Mouse (Mus musculus) Patski (cell line): ENCODE measurements at regions not wholly inside any gene's neighbourhood (a gene's known extent, or its start where the extent isn't known, plus 50 kb on each side); places are given as distances from the start of the nearest gene placed in this dataset.

Experiments
- ATAC-seq: fragments of 100-300 bp; one replicate; pipeline ENCODE4 v1.8.0; 2021
- CTCF ChIA-PET: fragments of 350-600 bp; sonication (Branson Sonifier 250); formaldehyde crosslinking; loops from one replicate; lab custom pipeline; 2022; ENCODE audit warnings: inconsistent platforms; lab: Charles Lee
- POLR2A ChIA-PET: fragments of 350-600 bp; sonication (Branson Sonifier 250); formaldehyde crosslinking; loops from one replicate; lab custom pipeline; 2022; ENCODE audit warnings: antibody characterized with exemption, inconsistent platforms; lab: Charles Lee
- DNase-seq: peaks from one replicate; pipeline ENCODE4 v3.0.0-alpha.2; 2011; ENCODE audit warnings: low read depth, low spot score
- H3K27me3 ChIP-seq: fragments of 371-371 bp; one replicate; pipeline ENCODE4 v1.5.1; 2021
- CTCF ChIP-seq: fragments of 100-300 bp; IDR thresholded peaks from one replicate; pipeline ENCODE4 v1.5.1; 2021
- in situ Hi-C: fragments of 300-500 bp; cut with MboI; formaldehyde crosslinking; loops from 3 replicates; pipeline ENCODE4 v1.11.1; 2018; ENCODE audit warnings: low pct_unique_long_range_greater_than_20kb, mixed read lengths

DNA sequence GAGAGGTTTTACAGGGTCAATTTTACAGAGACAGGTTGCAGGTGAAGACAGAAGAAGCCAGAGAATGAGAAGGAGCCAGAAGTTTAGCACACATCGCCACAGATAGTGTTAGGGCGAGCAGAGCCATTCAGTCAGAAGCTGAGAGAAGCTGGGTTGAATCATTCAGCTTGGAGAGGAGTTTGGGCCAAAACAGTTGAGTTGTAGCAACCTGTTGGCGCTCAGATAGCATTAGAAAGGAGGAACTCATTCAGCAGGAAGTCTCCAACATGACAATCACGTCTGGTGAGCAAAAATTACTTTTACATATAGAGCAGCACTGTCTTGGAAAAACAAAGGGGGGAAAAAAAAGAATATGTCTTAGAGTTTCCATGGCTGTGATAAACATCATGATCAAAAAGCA is 53.2 kb downstream of the Fam43a start:
- DNase-seq (no peak), ATAC-seq (no peak)
- in situ Hi-C loops = no loop called here
- no peak for TF ChIP-seq CTCF
- CTCF ChIA-PET = interaction anchor here (2.1 kb wide), 1 partner anchor 10 kb away, joined by 5 read pairs; no protein-coding TSS in a partner anchor
- H3K27me3 ChIP-seq = no peaks in the 10 kb centered on the region
- POLR2A ChIA-PET = no interaction called here

DNA sequence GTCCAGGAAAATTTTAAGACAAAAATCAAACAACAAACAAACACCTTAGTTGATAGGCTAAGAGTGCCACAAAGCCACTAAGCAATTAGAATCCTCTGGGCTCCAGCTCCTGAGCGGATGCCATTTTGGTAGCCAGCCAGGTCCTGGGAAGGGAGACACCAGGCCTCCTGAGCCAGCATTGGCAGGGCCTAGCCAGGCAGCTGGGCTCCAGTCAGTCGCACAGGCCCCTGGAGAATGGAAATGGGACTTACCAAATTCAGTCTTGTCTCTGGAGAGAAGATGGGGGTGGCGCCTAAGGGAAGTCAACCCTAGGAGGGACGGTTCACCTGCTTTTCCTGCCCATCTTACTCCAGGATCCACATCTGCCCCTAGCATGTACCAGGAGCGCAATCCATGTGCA is 54.3 kb downstream of the Fam43a start:
- no peak for TF ChIP-seq CTCF
- ChIA-PET POLR2A (no interaction called here), CTCF (interaction anchor here (2.1 kb wide), 1 partner anchor 9 kb away, joined by 5 read pairs; no protein-coding TSS in a partner anchor)
- DNase-seq (no peak), ATAC-seq (no peak)
- in situ Hi-C loops = no loop called here
- no peaks in the 10 kb centered on the region for H3K27me3 ChIP-seq

DNA sequence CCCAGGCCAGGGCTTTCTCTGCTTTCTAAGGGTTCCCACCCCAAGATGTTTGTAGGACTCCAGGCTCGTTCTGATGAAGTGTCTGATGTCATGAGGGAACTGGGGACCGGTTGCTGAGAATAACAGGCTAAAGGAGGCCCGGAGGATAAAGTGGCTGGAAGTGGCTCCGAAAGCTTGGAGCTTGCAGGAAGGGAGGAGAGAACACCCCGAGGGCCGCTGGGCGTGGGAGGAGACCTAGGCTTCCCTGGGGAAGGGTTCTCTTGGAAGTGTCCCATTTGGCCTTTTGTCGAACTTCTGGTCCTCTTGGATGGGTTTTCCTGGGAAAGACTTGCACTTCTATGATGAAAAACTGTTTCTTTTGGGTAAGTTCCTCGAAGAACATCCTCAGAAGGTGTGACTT is 54.7 kb downstream of the Fam43a start:
- in situ Hi-C loops = no loop called here
- CTCF ChIA-PET = interaction anchor here (2.1 kb wide), 1 partner anchor 8 kb away, joined by 5 read pairs; no protein-coding TSS in a partner anchor
- H3K27me3 ChIP-seq = no peaks in the 10 kb centered on the region
- POLR2A ChIA-PET = no interaction called here
- no peak for ATAC-seq
- TF ChIP-seq CTCF = no peak
- DNase-seq = no peak

DNA sequence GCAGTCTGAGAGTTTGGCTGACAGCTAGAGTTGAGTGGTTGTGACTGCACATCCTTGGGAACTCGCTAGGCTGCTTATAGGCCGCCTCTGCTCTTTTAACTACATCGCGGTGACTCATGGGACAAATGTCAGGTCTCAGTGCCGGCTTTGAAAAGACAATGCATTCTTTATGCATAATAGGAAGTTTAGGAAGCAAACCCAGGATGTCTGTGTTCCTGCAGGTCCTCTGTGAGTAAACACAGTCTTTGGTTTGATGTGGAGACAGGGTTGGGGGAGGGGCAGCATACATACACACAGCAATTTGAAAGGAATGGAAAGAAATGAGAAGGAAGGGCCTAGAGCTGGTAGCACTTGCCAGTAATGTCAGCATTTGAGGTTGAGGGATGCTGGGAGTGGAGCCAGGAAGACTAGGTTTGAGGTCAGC is 56.3 kb downstream of the Fam43a start:
- CTCF ChIA-PET = no interaction called here
- DNase-seq = no peak
- no peaks in the 10 kb centered on the region for H3K27me3 ChIP-seq
- in situ Hi-C loops = no loop called here
- no peak for ATAC-seq
- TF ChIP-seq CTCF = no peak
- POLR2A ChIA-PET = no interaction called here

DNA sequence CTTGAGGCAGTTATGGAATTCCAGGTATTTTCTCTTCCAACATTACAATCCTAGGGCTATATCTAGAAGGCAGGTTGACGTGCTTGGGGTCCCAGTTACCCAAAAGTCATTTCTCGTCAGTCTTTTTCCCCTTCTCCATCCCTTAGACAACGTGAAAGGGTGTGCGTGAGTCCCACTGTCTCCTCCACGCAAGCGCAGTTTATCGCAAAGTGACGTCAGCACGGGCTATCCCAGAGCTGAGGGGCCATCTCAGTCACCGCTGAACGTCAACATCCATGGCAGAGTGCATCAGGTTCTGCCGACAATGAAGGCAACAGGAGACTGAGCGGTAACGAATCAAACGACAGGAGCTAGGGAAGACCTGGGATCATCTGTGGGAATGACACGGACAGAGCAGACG is 57.4 kb downstream of the Fam43a start:
- H3K27me3 ChIP-seq = no peaks in the 10 kb centered on the region
- DNase-seq (no peak), ATAC-seq (no peak)
- CTCF ChIA-PET = no interaction called here
- POLR2A ChIA-PET = interaction anchor here (1.3 kb wide), 1 partner anchor 55 kb away, joined by 3 read pairs; no protein-coding TSS in a partner anchor
- in situ Hi-C loops = no loop called here
- TF ChIP-seq CTCF = no peak

DNA sequence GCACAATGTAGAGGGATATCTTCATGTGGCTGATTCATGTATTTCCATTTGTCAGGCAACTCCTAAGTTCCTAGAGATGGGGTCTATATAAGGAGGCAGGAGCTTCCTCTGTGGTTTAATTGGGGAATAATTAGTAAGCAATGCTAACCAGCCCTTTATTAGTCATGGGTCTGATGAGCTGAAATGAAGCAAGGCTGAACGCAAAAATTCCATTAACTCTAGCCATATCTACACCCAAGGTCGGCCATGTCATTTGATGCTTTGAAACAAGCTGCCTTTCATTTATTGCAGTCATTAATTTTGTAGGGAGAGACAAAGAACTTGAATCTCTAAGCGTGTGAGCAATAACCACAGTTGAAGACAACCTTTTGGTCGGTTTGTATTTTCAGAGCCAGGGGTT is 59.4 kb downstream of the Fam43a start:
- DNase-seq (no peak), ATAC-seq (no peak)
- POLR2A ChIA-PET = interaction anchor here (0.6 kb wide), 1 partner anchor 322 kb away, joined by 3 read pairs; no protein-coding TSS in a partner anchor
- TF ChIP-seq CTCF = no peak
- H3K27me3 ChIP-seq = no peaks in the 10 kb centered on the region
- in situ Hi-C loops = no loop called here
- CTCF ChIA-PET = no interaction called here

DNA sequence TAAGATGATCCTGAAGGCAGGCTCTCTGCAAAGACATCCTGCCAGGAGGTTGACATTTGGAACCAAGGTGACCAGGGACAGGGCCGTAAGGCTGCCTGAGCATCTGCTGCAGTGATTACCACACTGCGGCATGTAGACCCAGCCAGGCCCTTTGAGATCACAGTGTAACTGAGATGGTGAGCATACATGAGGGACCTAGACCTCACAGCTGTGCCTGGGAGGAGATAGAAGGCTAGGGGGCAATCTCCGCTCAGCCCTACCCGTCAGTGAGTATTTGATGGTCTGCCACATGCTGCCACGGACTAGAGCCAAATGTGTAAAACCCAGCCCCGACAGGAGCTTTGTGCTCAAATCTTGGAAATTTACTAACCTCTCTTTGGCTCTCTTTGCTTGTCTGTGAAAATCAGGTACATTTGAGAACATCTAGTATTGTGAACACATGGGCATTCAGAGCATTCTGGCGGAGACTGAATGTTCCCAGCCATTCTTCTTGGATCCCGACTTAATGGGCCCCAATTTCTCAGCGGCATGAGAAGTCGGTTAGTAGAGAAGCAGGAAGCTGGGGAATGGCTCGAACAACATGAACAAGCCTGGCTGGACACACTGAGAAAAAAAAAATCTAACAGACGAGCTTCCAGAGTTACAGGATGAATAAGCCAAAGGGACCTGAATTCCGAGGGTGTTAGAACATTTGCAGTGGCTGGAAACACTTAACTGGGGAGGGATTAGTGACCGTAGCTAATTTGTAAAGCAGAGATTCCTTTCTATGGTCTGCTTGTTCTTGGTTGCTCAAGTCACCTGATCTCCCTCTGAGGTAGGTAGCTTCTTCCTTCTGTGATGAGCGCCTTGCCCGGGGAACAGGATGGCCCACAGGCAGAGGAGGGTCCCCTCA is 61.8 kb downstream of the Fam43a start:
- no peaks in the 10 kb centered on the region for H3K27me3 ChIP-seq
- ChIA-PET POLR2A (interaction anchor here (0.5 to 2.7 kb wide), 4 partner anchors 58 to 130 kb away, joined by 4 to 13 read pairs (median 6); partner anchors contain the start of gene Fam43a), CTCF (interaction anchor here (0.8 to 1.5 kb wide), 8 partner anchors 12 to 216 kb away, joined by 3 to 5 read pairs (median 3); no protein-coding TSS in a partner anchor)
- TF ChIP-seq CTCF = no peak
- peak; percentile 66 for ATAC-seq
- in situ Hi-C loops = no loop called here
- DNase-seq = peak; percentile 79

DNA sequence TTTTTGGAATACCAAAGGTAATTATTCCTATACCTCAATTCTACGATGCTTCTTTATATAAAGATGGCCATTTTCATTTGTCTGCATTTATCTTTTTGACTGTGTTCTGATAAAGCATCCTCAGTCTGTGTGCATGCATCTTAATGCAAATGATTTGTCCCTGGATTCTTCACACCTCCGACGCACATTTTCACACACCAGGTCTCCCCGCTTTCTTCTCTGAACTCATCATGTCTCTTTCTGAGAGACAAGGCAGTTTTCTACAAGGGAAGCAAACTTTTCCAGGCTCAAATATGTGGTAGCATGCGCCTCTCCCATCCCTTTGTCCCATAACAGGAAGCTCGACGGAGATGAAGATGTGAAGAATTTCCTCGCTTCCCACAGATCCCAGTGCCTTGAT is 63.5 kb downstream of the Fam43a start:
- no peak for TF ChIP-seq CTCF
- no peak for ATAC-seq
- H3K27me3 ChIP-seq = no peaks in the 10 kb centered on the region
- in situ Hi-C loops = no loop called here
- ChIA-PET POLR2A (interaction anchor here (1.2 to 3.5 kb wide), 2 partner anchors 59 to 62 kb away, joined by 3 to 29 read pairs; partner anchors contain the start of gene Fam43a), CTCF (interaction anchor here (1.4 kb wide), 1 partner anchor 62 kb away, joined by 5 read pairs; no protein-coding TSS in a partner anchor)
- no peak for DNase-seq

DNA sequence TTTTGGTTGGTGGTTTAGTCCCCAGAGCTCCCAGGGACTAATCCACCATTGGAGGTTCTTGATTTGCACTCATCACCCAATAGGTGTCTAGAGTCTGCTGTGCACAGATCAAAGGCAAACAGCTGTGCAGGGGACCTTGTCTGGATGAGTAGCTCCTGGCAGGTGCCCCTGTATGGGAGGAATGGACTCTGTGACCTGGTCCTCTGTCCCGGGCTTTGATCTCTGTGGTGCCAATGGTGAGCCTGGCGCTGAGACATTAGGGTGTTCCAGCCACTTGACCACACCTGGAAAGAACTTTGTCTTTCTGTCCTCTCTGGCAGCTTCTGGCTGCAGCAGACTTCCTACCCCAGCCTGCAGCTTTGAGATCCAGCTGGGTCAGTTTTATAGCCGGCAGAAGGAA is 64.4 kb downstream of the Fam43a start:
- no peak for TF ChIP-seq CTCF
- in situ Hi-C loops = no loop called here
- ATAC-seq (no peak), DNase-seq (no peak)
- ChIA-PET CTCF (interaction anchor here (0.8 to 1.4 kb wide), 2 partner anchors 14 to 62 kb away, joined by 3 to 5 read pairs; no protein-coding TSS in a partner anchor), POLR2A (interaction anchor here (1.2 to 3.5 kb wide), 2 partner anchors 60 to 63 kb away, joined by 3 to 29 read pairs; partner anchors contain the start of gene Fam43a)
- H3K27me3 ChIP-seq = no peaks in the 10 kb centered on the region

DNA sequence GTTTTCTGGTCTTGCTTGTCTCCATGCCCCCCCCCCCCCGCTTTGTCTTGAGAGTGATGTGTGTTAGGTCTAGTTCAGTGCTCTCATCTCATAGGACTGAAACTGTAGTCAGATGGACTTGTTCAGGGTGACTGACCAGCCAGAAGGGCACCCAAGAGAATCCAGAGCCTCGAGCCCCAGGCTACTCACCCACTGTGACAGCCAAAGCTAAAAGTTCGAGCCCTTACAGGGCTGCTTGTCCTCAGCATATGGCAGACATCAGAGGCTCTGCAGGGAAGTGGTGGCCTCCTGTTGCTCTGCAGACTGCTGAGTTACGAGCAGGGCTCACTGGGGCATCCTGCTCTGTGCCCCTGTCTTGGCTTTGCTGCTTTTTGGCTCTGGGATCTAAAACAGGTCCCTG is 64.9 kb downstream of the Fam43a start:
- TF ChIP-seq CTCF = no peak
- ChIA-PET CTCF (interaction anchor here (0.8 kb wide), 1 partner anchor 13 kb away, joined by 3 read pairs; no protein-coding TSS in a partner anchor), POLR2A (interaction anchor here (3.5 kb wide), 1 partner anchor 63 kb away, joined by 29 read pairs; the partner anchor contains the start of gene Fam43a)
- in situ Hi-C loops = no loop called here
- no peak for DNase-seq
- no peak for ATAC-seq
- H3K27me3 ChIP-seq = no peaks in the 10 kb centered on the region
